Mouse (Mus musculus) T-helper 17 cell (primary cell): ENCODE results near the gene Hoga1.

ENCODE experiments used
- in situ Hi-C, 2 experiments: fragments of 300-600 bp; cut with MboI, MseI; formaldehyde crosslinking; loops; 1 replicate in 1 of 2; 2 replicates in 1 of 2; pipeline ENCODE4 v1.15.1; 2025; ENCODE audit warnings: high pct_unique_total_duplicates in 2 of 2

The Hoga1 gene

GRCm38 (mm10) chr19:42118142-42118541, 72.7 kb downstream of the Hoga1 start:
- in situ Hi-C loops: no loop called here

- in situ Hi-C loops: no loop called here
Measured at GRCm38 (mm10) chr19:42118596-42118995, 73.2 kb downstream of the Hoga1 start.

- in situ Hi-C loops: no loop called here
Measured at GRCm38 (mm10) chr19:42120451-42120850, 75.0 kb downstream of the Hoga1 start.
